Mouse (Mus musculus) liver, adult 2 months (tissue): ENCODE results near the gene Sgk1.

Experiments used
- CTCF ChIP-seq: fragments of 200-500 bp; IDR thresholded peaks from 2 replicates; pipeline ENCODE4 v1.5.1; 2011; ENCODE audit warnings: low read depth, low read length, control low read depth
- POLR2A ChIP-seq: fragments of 200-500 bp; IDR thresholded peaks from 2 replicates; pipeline ENCODE4 v1.6.1; 2011; ENCODE audit warnings: low read length, control low read depth; ENCODE audit not compliant: insufficient read depth; ENCODE audit errors: extremely low read depth

DNA sequence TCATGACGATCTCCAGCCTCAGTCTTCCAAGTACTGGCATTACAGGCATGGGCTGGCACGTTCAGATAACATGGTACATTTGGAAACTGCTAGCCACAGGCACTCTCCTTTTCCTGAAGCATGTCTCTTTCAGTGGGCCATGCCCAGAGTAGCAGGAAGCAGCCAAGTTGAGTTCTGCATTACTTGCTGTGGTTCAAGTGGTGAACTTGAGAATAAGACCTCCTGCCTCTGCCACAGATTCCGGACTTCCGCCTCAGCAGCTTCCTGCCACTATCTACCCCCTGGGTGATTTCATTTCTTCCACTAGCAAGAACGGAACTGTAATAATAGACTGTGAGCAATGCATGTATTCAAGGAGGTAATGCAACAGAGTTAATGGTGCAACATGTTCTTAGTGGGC lies 94.3 kb downstream of the Sgk1 start:
- TF ChIP-seq CTCF: no peak
- no peak for TF ChIP-seq POLR2A
